Mouse (Mus musculus) embryonic facial prominence, embryonic 10.5 days (tissue): ENCODE measurements around the gene Ccdc171. TPM values are rescaled to one million over a fixed set of nuclear protein-coding genes. Genes with fewer than 3 reads are reported as not detected.

Source experiments
- DNase-seq: peaks from one replicate; pipeline ENCODE4 v3.0.0-alpha.2; 2017; ENCODE audit warnings: low spot score
- H3K27ac ChIP-seq: fragments of 300-500 bp; sonication (generic); replicated peaks from 2 replicates; pipeline ENCODE4 v1.5.1; 2016; ENCODE audit warnings: mild to moderate bottlenecking
- H3K27me3 ChIP-seq: fragments of 300-500 bp; sonication (generic); replicated peaks from 2 replicates; pipeline ENCODE4 v1.6.1; 2016; ENCODE audit warnings: low read depth, mild to moderate bottlenecking; ENCODE audit not compliant: poor library complexity, severe bottlenecking
- H3K36me3 ChIP-seq: fragments of 300-500 bp; sonication (generic); replicated peaks from 2 replicates; pipeline ENCODE4 v1.6.1; 2016; ENCODE audit warnings: mild to moderate bottlenecking, moderate library complexity
- H3K4me1 ChIP-seq: fragments of 300-500 bp; sonication (generic); 2 replicates; pipeline ENCODE4 v1.6.1; 2016
- H3K4me3 ChIP-seq: fragments of 300-500 bp; sonication (generic); 2 replicates; pipeline ENCODE4 v1.5.1; 2016; ENCODE audit warnings: mild to moderate bottlenecking, moderate library complexity
- H3K9me3 ChIP-seq: fragments of 300-500 bp; sonication (generic); 2 replicates; pipeline ENCODE4 v1.6.1; 2016; ENCODE audit warnings: mild to moderate bottlenecking
- WGBS: fragments of 180-500 bp; shearing (Covaris S2); methylation state at CpG from one replicate; pipeline ENCODE4 v1.1.7; 2016; 5-methylcytosine and 5-hydroxymethylcytosine counted together
- polyA plus RNA-seq: library from polyadenylated mRNA; unstranded; fragments of >200 nt; fragmentation: Nextera tagmentation; extraction: Ambion mirVana; gene quantifications from 2 replicates; pipeline ENCODE4 v1.2.1, GENCODE M21; 2016

Ccdc171 gene
- polyA plus RNA-seq, 1 experiment from 2014 or later: 6.1 TPM

- H3K4me1 ChIP-seq: no peaks in the 10 kb centered on the region
- no peaks in the 10 kb centered on the region for H3K36me3 ChIP-seq
- H3K4me3 ChIP-seq: no peak overlapping the region
- H3K27me3 ChIP-seq: no peaks in the 10 kb centered on the region
- WGBS: 92% methylated on average over 2 of the region's 2 CpGs
- no peak overlapping the region for H3K27ac ChIP-seq
- DNase-seq: no peak
- H3K9me3 ChIP-seq: no peaks in the 10 kb centered on the region
These were observed 259.8 kb downstream of the Ccdc171 start for GRCm38 (mm10) chr4:83785115-83785514.

GRCm38 (mm10) chr4:83791811-83792210 is 266.5 kb downstream of the Ccdc171 start:
- no peaks in the 10 kb centered on the region for H3K27me3 ChIP-seq
- no peaks in the 10 kb centered on the region for H3K9me3 ChIP-seq
- DNase-seq: peak; percentile 59
- H3K27ac ChIP-seq: 0 out of 2 replicates have a peak overlapping the region, but pooled peaks have one; percentile 35
- H3K4me1 ChIP-seq: peaks cover 26% of the 10 kb centered on the region
- WGBS: 14% methylated on average over 13 of the region's 13 CpGs
- H3K36me3 ChIP-seq: no peaks in the 10 kb centered on the region
- H3K4me3 ChIP-seq: no peak overlapping the region

GRCm38 (mm10) chr4:83794315-83794922 is 269.1 kb downstream of the Ccdc171 start:
- H3K4me3 ChIP-seq: no peak overlapping the region
- H3K27ac ChIP-seq: peak overlapping the region; percentile 65
- H3K36me3 ChIP-seq: no peaks in the 10 kb centered on the region
- peaks cover 28% of the 10 kb centered on the region for H3K4me1 ChIP-seq
- H3K9me3 ChIP-seq: no peaks in the 10 kb centered on the region
- 24% methylated on average over 9 of the region's 9 CpGs for WGBS
- no peaks in the 10 kb centered on the region for H3K27me3 ChIP-seq
- peak; percentile 68 for DNase-seq

- no peaks in the 10 kb centered on the region for H3K9me3 ChIP-seq
- WGBS: 23% methylated on average over 5 of the region's 5 CpGs
- H3K27ac ChIP-seq: peak overlapping the region; percentile 65
- H3K4me3 ChIP-seq: no peak overlapping the region
- no peaks in the 10 kb centered on the region for H3K27me3 ChIP-seq
- DNase-seq: peak; percentile 24
- peaks cover 28% of the 10 kb centered on the region for H3K4me1 ChIP-seq
- H3K36me3 ChIP-seq: no peaks in the 10 kb centered on the region
These were observed 269.6 kb downstream of the Ccdc171 start for GRCm38 (mm10) chr4:83794930-83795459.

GRCm38 (mm10) chr4:83797976-83798375 is 272.6 kb downstream of the Ccdc171 start:
- peak; percentile 28 for DNase-seq

GRCm38 (mm10) chr4:83798674-83799430 is 273.5 kb downstream of the Ccdc171 start:
- Histone ChIP-seq H3K9me3 (no peaks in the 10 kb centered on the region), H3K27me3 (no peaks in the 10 kb centered on the region), H3K4me3 (no peak overlapping the region), H3K27ac (no peak overlapping the region), H3K36me3 (no peaks in the 10 kb centered on the region), H3K4me1 (peaks cover 15% of the 10 kb centered on the region)
- no peak for DNase-seq
- WGBS: 87% methylated on average over 21 of the region's 21 CpGs

More at GRCm38 (mm10) chr4:83797976-83798375, 272.6 kb downstream of the Ccdc171 start:
- H3K4me1 ChIP-seq: peaks cover 16% of the 10 kb centered on the region
- H3K36me3 ChIP-seq: no peaks in the 10 kb centered on the region
- H3K9me3 ChIP-seq: no peaks in the 10 kb centered on the region
- WGBS: 80% methylated on average over 14 of the region's 14 CpGs
- no peak overlapping the region for H3K27ac ChIP-seq
- no peaks in the 10 kb centered on the region for H3K27me3 ChIP-seq
- no peak overlapping the region for H3K4me3 ChIP-seq

- no peak for DNase-seq
- Histone ChIP-seq H3K9me3 (peaks cover 7% of the 10 kb centered on the region; the same call in 1 of the 2 replicates), H3K4me1 (peaks cover 3% of the 10 kb centered on the region; the same call in 1 of the 2 replicates), H3K27ac (no peak overlapping the region), H3K4me3 (no peak overlapping the region), H3K27me3 (no peaks in the 10 kb centered on the region), H3K36me3 (no peaks in the 10 kb centered on the region)
- WGBS: 79% methylated on average over 3 of the region's 3 CpGs
These were observed 275.1 kb downstream of the Ccdc171 start for GRCm38 (mm10) chr4:83800402-83800801.

GRCm38 (mm10) chr4:83816925-83817324 is 291.6 kb downstream of the Ccdc171 start:
- no peaks in the 10 kb centered on the region for H3K36me3 ChIP-seq
- H3K4me3 ChIP-seq: no peak overlapping the region
- no peak overlapping the region for H3K27ac ChIP-seq
- 89% methylated on average over 4 of the region's 4 CpGs for WGBS
- H3K4me1 ChIP-seq: no peaks in the 10 kb centered on the region
- H3K27me3 ChIP-seq: no peaks in the 10 kb centered on the region
- H3K9me3 ChIP-seq: no peaks in the 10 kb centered on the region
- no peak for DNase-seq

- no peaks in the 10 kb centered on the region for H3K36me3 ChIP-seq
- no peaks in the 10 kb centered on the region for H3K9me3 ChIP-seq
- WGBS: 88% methylated on average over 4 of the region's 4 CpGs
- no peaks in the 10 kb centered on the region for H3K27me3 ChIP-seq
- peaks cover 30% of the 10 kb centered on the region for H3K4me1 ChIP-seq
- no peak for DNase-seq
- peak overlapping the region; percentile 65 for H3K27ac ChIP-seq
- no peak overlapping the region for H3K4me3 ChIP-seq
These were observed 304.5 kb downstream of the Ccdc171 start for GRCm38 (mm10) chr4:83829718-83830459.

GRCm38 (mm10) chr4:83830891-83831880 is 305.8 kb downstream of the Ccdc171 start:
- Histone ChIP-seq H3K4me3 (no peak overlapping the region), H3K27ac (peak overlapping the region; percentile 52), H3K4me1 (peaks cover 30% of the 10 kb centered on the region), H3K36me3 (no peaks in the 10 kb centered on the region), H3K9me3 (no peaks in the 10 kb centered on the region), H3K27me3 (no peaks in the 10 kb centered on the region)
- WGBS: 32% methylated on average over 13 of the region's 13 CpGs
- peak; percentile 85 for DNase-seq

GRCm38 (mm10) chr4:83839077-83839476 is 313.7 kb downstream of the Ccdc171 start:
- Histone ChIP-seq H3K27me3 (no peaks in the 10 kb centered on the region), H3K4me3 (no peak overlapping the region), H3K4me1 (no peaks in the 10 kb centered on the region), H3K9me3 (no peaks in the 10 kb centered on the region), H3K36me3 (no peaks in the 10 kb centered on the region), H3K27ac (no peak overlapping the region)
- 73% methylated on average over 2 of the region's 2 CpGs for WGBS
- no peak for DNase-seq
